Mouse (Mus musculus): ENCODE measurements around the gene Ablim2.

GRCm38 (mm10) chr5:35898994-35899393, 141.3 kb downstream of the Ablim2 start:
- TF ChIP-seq MAFK (IDR thresholded peaks at IDR 0.05; ENCODE audit: insufficient read depth, low read depth, low read length) (no peak), ZC3H11A (IDR thresholded peaks at IDR 0.05; ENCODE audit: borderline replicate concordance, low read depth, low read length) (no peak), ZNF384 (IDR thresholded peaks at IDR 0.05; ENCODE audit: low read depth, low read length) (no peak), CHD2 (IDR thresholded peaks at IDR 0.05; ENCODE audit: low read depth, low read length) (no peak), HCFC1 (IDR thresholded peaks at IDR 0.05; ENCODE audit: borderline replicate concordance, insufficient read depth, low read length) (no peak)
